Mouse (Mus musculus): ENCODE measurements at regions not wholly inside any gene's neighbourhood (a gene's known extent, or its start where the extent isn't known, plus 50 kb on each side); places are given as distances from the start of the nearest gene placed in this dataset.

GRCm38 (mm10) chr3:140645785-140646388 is 566.3 kb downstream of the Pdha2 start:
- no peak for DNase-seq (ENCODE audit: low read depth, low spot score)

GRCm38 (mm10) chr3:140619885-140620284 is 592.3 kb downstream of the Pdha2 start:
- no peak for DNase-seq (ENCODE audit: low read depth, low spot score)

Measured in A20 (cell line).